Mouse (Mus musculus) testis, postnatal 10 days (tissue): ENCODE results near the gene Ddb1.

Experiments used
- DNase-seq: peaks from one replicate; pipeline ENCODE4 v3.0.0; 2021; ENCODE audit warnings: low spot score

Ddb1 gene

GRCm38 (mm10) chr19:10591659-10592377, 13.3 kb upstream of the Ddb1 start:
- no peak for DNase-seq

GRCm38 (mm10) chr19:10598188-10598587, 6.9 kb upstream of the Ddb1 start:
- DNase-seq, result no peak

GRCm38 (mm10) chr19:10599648-10600047, 5.5 kb upstream of the Ddb1 start:
- DNase-seq, result no peak

GRCm38 (mm10) chr19:10602247-10602769, 2.8 kb upstream of the Ddb1 start:
- no peak for DNase-seq

- DNase-seq, result peak; percentile 95
These were observed 2.3 kb upstream of the Ddb1 start for GRCm38 (mm10) chr19:10602787-10603186.

GRCm38 (mm10) chr19:10603660-10604523, 1.2 kb upstream of the Ddb1 start:
- DNase-seq, result peak; percentile 63

- DNase-seq, result no peak
These were observed 593 bp upstream of the Ddb1 start for GRCm38 (mm10) chr19:10604534-10604933.

- no peak for DNase-seq
These were observed 935 bp downstream of the Ddb1 start for GRCm38 (mm10) chr19:10605901-10606622.

- DNase-seq, result no peak
These were observed 3.6 kb downstream of the Ddb1 start for GRCm38 (mm10) chr19:10608573-10609240.

- DNase-seq, result peak; percentile 66
These were observed 29.2 kb downstream of the Ddb1 start, which contains the start of gene Vwce for GRCm38 (mm10) chr19:10634106-10634871. Gene Vwce, plus strand, starts transcription at chr19:10634213.

GRCm38 (mm10) chr19:10634872-10635318, 29.8 kb downstream of the Ddb1 start:
- peak; percentile 69 for DNase-seq

- no peak for DNase-seq
These were observed 32.7 kb downstream of the Ddb1 start for GRCm38 (mm10) chr19:10637840-10638239.

- DNase-seq, result no peak
These were observed 35.0 kb downstream of the Ddb1 start for GRCm38 (mm10) chr19:10640080-10640479.

- DNase-seq, result no peak
These were observed 35.7 kb downstream of the Ddb1 start for GRCm38 (mm10) chr19:10640589-10641378.

GRCm38 (mm10) chr19:10645616-10646015, 40.5 kb downstream of the Ddb1 start:
- DNase-seq, result no peak

- DNase-seq, result no peak
These were observed 43.0 kb downstream of the Ddb1 start for GRCm38 (mm10) chr19:10648156-10648555.

- no peak for DNase-seq
These were observed 50.9 kb downstream of the Ddb1 start for GRCm38 (mm10) chr19:10656058-10656457.

GRCm38 (mm10) chr19:10657742-10658141, 52.6 kb downstream of the Ddb1 start:
- no peak for DNase-seq

- DNase-seq, result no peak
These were observed 53.3 kb downstream of the Ddb1 start for GRCm38 (mm10) chr19:10658406-10658805.

GRCm38 (mm10) chr19:10661373-10661772, 56.2 kb downstream of the Ddb1 start:
- no peak for DNase-seq
